8 mouse cellular contexts compared by ENCODE assay signal in genomic region chr13:21974726-21975473, GRCm38 (mm10). TPM values are rescaled to one million over a fixed set of nuclear protein-coding genes. Genes with fewer than 3 reads are reported as not detected.
DNase-seq lines count a peak whose midpoint lies in the region; ATAC-seq and TF ChIP-seq lines count a peak whose summit lies in the region.

No protein-coding gene starts in this region.

- H3K36me3 ChIP-seq in hindbrain, postnatal 0 days (ENCODE audit: insufficient read depth, low read length), result no peaks in the 10 kb centered on the region

- peak overlapping the region; percentile 53 for H3K4me2 ChIP-seq in hindbrain, postnatal 0 days (ENCODE audit: low read depth, low read length)

- H3K9me3 ChIP-seq in hindbrain, postnatal 0 days (ENCODE audit: low read length), result no peaks in the 10 kb centered on the region

- H3K4me3 ChIP-seq in gastrocnemius, adult 2 months, result peak overlapping the region; percentile 81
- H3K4me3 ChIP-seq in hindbrain, postnatal 0 days (ENCODE audit: low read length), result peak overlapping the region; percentile 77

- H3K27me3 ChIP-seq in hindbrain, postnatal 0 days (ENCODE audit: insufficient read depth, low read length), result peaks cover 9% of the 10 kb centered on the region

- no peak for TF ChIP-seq CTCF in gastrocnemius, adult 2 months (IDR thresholded peaks at IDR 0.05)
- TF ChIP-seq CTCF in hindbrain, postnatal 0 days (IDR thresholded peaks at IDR 0.05; ENCODE audit: low read depth), result no peak

- peak; percentile 87 for ATAC-seq in activated CD4-positive, CD25-positive, alpha-beta regulatory T cell, adult 4 months
- ATAC-seq in common myeloid progenitor, adult 5-6 weeks (replicated peaks; ENCODE audit: low read depth, poor library complexity, severe bottlenecking), result peak; percentile 62
- ATAC-seq in hindbrain, postnatal 0 days, result peak; percentile 90

- 4% methylated on average over 20 of the region's 20 CpGs for WGBS in hindbrain, postnatal 0 days

- peak; percentile 58 for DNase-seq in gastrocnemius, adult 2 months
- DNase-seq in hindbrain, postnatal 0 days (ENCODE audit: low spot score), result peak; percentile 86
- DNase-seq in left cerebral cortex, adult 18-20 months (ENCODE audit: low spot score in 2 of 2), result peak; percentile 63 to 72
- peak; percentile 35 to 77 for DNase-seq in lung, postnatal 4 days
- DNase-seq in right cerebral cortex, adult 18-20 months, result peak; percentile 53
- peak; percentile 62 for DNase-seq in urinary bladder, postnatal 14 days (ENCODE audit: low spot score)

- H3K27ac ChIP-seq in gastrocnemius, adult 2 months, result peak overlapping the region; percentile 94
- peak overlapping the region; percentile 91 for H3K27ac ChIP-seq in hindbrain, postnatal 0 days

- H3K9ac ChIP-seq in hindbrain, postnatal 0 days (replicated peaks; ENCODE audit: low read length), result peak overlapping the region; percentile 74

- intact Hi-C loops in gastrocnemius, adult 2 months (cut with DNase I), result loop anchor here (1.0 to 2.0 kb wide), 2 partner anchors 34 to 54 kb away; no protein-coding TSS in a partner anchor

- H3K4me1 ChIP-seq in hindbrain, postnatal 0 days (ENCODE audit: insufficient read depth, low read length), result no peaks in the 10 kb centered on the region

RNA-seq across cellular contexts. Expression of gene Pom121l2, which starts 6.1 kb away (rescaled TPM):
- polyA plus RNA-seq in activated CD4-positive, CD25-positive, alpha-beta regulatory T cell, adult 4 months (2017; shearing (Covaris generic)), result not detected
- not detected in 2 replicates for total RNA-seq in common myeloid progenitor, adult 5-6 weeks (2017)
- not detected for total RNA-seq in gastrocnemius, adult 2 months (2021)
- total RNA-seq in hindbrain, postnatal 0 days (2014; rRNA removed), result not detected in 2 replicates
- not detected in 2 replicates for polyA plus RNA-seq in hindbrain, postnatal 0 days (2015; fragmentation: Nextera tagmentation; extraction: Ambion mirVana)
- not detected for total RNA-seq in left cerebral cortex, adult 18-20 months (2021)

RNA-seq across cellular contexts. Expression of gene Zfp184, which starts 30.0 kb away (rescaled TPM):
- polyA plus RNA-seq in activated CD4-positive, CD25-positive, alpha-beta regulatory T cell, adult 4 months (2017; shearing (Covaris generic)), result not detected
- 13.1 and 13.9 TPM in 2 replicates for total RNA-seq in common myeloid progenitor, adult 5-6 weeks (2017)
- total RNA-seq in gastrocnemius, adult 2 months (2021), result under 1 TPM; 0.17 to 0.36 TPM
- 9.3 and 13.5 TPM in 2 replicates for total RNA-seq in hindbrain, postnatal 0 days (2014; rRNA removed)
- 7.8 and 9.6 TPM in 2 replicates for polyA plus RNA-seq in hindbrain, postnatal 0 days (2015; fragmentation: Nextera tagmentation; extraction: Ambion mirVana)
- 1 to 10 TPM; 3.0 to 3.8 TPM for total RNA-seq in left cerebral cortex, adult 18-20 months (2021)

RNA-seq across cellular contexts. Expression of gene Prss16, which starts 34.6 kb away (rescaled TPM):
- polyA plus RNA-seq in activated CD4-positive, CD25-positive, alpha-beta regulatory T cell, adult 4 months (2017; shearing (Covaris generic)), result under 1 TPM; 0.19 to 0.48 TPM
- 0.73 and 5.5 TPM in 2 replicates for total RNA-seq in common myeloid progenitor, adult 5-6 weeks (2017)
- total RNA-seq in gastrocnemius, adult 2 months (2021), result not detected
- total RNA-seq in hindbrain, postnatal 0 days (2014; rRNA removed), result not detected in 2 replicates
- polyA plus RNA-seq in hindbrain, postnatal 0 days (2015; fragmentation: Nextera tagmentation; extraction: Ambion mirVana), result not detected in 2 replicates
- 1 to 10 TPM in 1 of 2 experiments, under 1 TPM in 1; 0.35 to 1.2 TPM for total RNA-seq in left cerebral cortex, adult 18-20 months (2021)

Comparison
In these comparisons a context has a peak if more than half of its experiments do, and no peak if none do; other contexts are left out.
1. Peak in every context shown above with its lines: DNase-seq, ATAC-seq, H3K4me3 ChIP-seq and H3K27ac ChIP-seq.